Mouse (Mus musculus) liver, embryonic 16.5 days (tissue): ENCODE results near the gene Unc93b1. TPM values are rescaled to one million over a fixed set of nuclear protein-coding genes. Genes with fewer than 3 reads are reported as not detected.

Source experiments
- ATAC-seq: fragments of 200-750 bp; cut with Nextera tagmentation; 2 replicates; pipeline ENCODE4 v1.8.0; 2017; ENCODE audit warnings: low read depth, mild to moderate bottlenecking, moderate number of reproducible peaks, moderate library complexity
- H3K27ac ChIP-seq: fragments of 300-500 bp; sonication (generic); 2 replicates; pipeline ENCODE4 v1.5.1; 2014; ENCODE audit warnings: mild to moderate bottlenecking, low read length
- H3K27me3 ChIP-seq: fragments of 300-500 bp; sonication (generic); 2 replicates; pipeline ENCODE4 v1.6.1; 2014; ENCODE audit warnings: low read depth, low read length, mixed read lengths; ENCODE audit not compliant: control insufficient read depth, insufficient read depth
- H3K36me3 ChIP-seq: fragments of 300-500 bp; sonication (generic); 2 replicates; pipeline ENCODE4 v1.6.1; 2014; ENCODE audit warnings: mild to moderate bottlenecking; ENCODE audit not compliant: control insufficient read depth, insufficient read depth
- H3K4me1 ChIP-seq: fragments of 300-500 bp; sonication (generic); 2 replicates; pipeline ENCODE4 v1.6.1; 2014; ENCODE audit warnings: low read depth, low read length, mixed read lengths; ENCODE audit not compliant: control insufficient read depth
- H3K4me2 ChIP-seq: fragments of 300-500 bp; sonication (generic); 2 replicates; pipeline ENCODE4 v1.6.1; 2014; ENCODE audit warnings: low read depth, low read length, mixed read lengths
- H3K4me3 ChIP-seq: fragments of 300-500 bp; sonication (generic); 2 replicates; pipeline ENCODE4 v1.5.1; 2014; ENCODE audit warnings: low read depth, mild to moderate bottlenecking, low read length
- H3K9ac ChIP-seq: fragments of 300-500 bp; sonication (generic); 2 replicates; pipeline ENCODE4 v1.6.1; 2014; ENCODE audit warnings: low read depth, low read length
- H3K9me3 ChIP-seq: fragments of 300-500 bp; sonication (generic); replicated peaks from 2 replicates; pipeline ENCODE4 v1.6.1; 2016; ENCODE audit warnings: low read length; ENCODE audit not compliant: control insufficient read depth
- WGBS: fragments of 180-500 bp; shearing (Covaris S2); extraction: QIAGEN DNeasy Blood & Tissue Kit; methylation state at CpG from one replicate; pipeline ENCODE4 v1.1.7; 2014; ENCODE audit not compliant: insufficient replicate concordance; 5-methylcytosine and 5-hydroxymethylcytosine counted together
- polyA plus RNA-seq: library from polyadenylated mRNA; unstranded; fragments of >200 nt; fragmentation: Nextera tagmentation; extraction: Ambion mirVana; gene quantifications from 2 replicates; pipeline ENCODE4 v1.2.1, GENCODE M21; 2015

Gene Unc93b1
- polyA plus RNA-seq = 33.9 and 35.8 TPM in 2 replicates

DNA sequence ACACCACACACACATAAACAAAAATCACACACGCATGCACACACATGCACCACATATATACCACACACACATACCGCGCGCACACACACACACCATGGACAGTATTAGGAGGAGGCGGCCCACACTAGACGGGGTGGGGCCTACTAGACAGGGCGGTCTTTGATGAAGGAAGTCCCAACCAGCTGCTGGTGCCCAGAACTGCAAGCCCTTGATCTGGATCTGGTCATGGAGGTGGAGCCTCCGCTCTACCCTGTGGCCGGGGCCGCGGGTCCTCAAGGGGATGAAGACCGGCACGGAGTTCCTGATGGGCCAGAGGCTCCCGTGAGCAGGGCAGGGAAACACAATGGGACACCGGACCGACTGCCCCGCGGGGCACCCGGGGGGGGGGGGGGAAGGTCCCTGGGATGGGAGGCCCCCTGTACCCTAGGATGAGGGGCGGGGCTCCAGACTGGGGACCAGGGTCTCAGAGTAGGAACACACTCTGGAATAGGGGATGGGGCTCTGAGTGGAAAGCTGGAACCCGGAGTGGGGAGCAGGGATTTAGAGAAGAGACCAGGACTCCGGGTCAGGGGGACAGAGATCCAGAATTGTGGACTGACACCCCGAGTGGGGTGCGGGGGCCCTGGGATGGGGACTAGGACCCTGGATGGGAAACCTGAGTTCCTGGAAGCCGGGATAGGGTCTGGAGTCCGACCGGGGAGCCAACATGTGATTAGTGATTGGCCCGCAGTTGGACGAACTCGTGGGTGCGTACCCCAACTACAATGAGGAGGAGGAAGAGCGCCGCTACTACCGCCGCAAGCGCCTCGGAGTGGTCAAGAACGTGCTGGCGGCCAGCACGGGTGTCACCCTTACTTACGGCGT is at the start of gene Unc93b1:
Gene Unc93b1 (plus strand): TSS at position 155 of the 864 bp plus-strand sequence.
- Histone ChIP-seq H3K27me3 (peaks cover 2% of the 10 kb centered on the region), H3K4me3 (peak within 1 kb of the TSS; percentile 55), H3K36me3 (no peaks in the 10 kb centered on the region), H3K4me1 (peaks cover 12% of the 10 kb centered on the region), H3K4me2 (peak within 1 kb of the TSS; percentile 54), H3K27ac (peak within 1 kb of the TSS; percentile 39; the same call in 1 of the 2 replicates), H3K9me3 (no peaks in the 10 kb centered on the region), H3K9ac (peak within 1 kb of the TSS; percentile 58)
- ATAC-seq = peak; percentile 79
- WGBS = 3% methylated on average over 42 of the region's 42 CpGs

DNA sequence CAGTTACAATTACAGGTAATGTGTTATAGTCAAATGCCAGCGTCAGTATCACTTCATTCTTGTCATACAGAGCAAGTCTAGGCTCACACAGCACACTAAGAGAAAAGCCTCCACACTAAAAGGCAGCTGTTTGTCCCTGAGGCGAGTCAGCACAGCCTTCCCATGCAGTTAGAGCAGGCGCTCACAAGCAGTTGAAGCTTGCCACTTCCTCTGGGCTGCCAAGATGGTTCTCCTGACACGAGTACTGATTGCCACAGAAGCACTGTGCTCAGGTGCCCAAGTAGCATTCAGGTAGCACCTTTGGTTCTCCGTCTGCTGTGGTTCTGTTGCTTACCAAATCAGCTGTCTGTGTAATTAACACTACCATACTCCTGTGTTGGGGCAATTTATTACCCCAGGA is 45.9 kb upstream of the Unc93b1 start:
- 68% methylated on average over 5 of the region's 5 CpGs for WGBS

DNA sequence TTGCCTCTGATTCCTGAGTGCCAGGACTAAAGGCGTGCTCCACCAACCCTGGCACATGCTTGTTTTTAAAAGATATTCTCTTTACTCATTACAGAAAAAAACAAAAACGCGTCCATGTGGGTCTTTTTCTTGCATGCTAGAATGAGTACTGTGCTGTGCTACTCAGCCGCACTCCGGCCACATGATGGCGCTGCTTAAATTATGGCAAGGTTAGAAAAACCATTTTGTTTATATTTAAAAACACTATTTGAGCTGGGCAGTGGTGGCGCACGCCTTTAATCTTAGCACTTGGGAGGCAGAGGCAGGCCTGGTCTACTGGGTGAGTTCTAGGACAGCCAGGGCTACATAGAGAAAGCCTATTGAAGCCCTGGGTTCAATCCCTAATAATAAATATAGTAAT is 44.8 kb upstream of the Unc93b1 start:
- no peaks in the 10 kb centered on the region for H3K9me3 ChIP-seq
- no peak overlapping the region for H3K4me2 ChIP-seq
- H3K27me3 ChIP-seq = no peaks in the 10 kb centered on the region
- no peak overlapping the region for H3K27ac ChIP-seq
- H3K36me3 ChIP-seq = peaks cover 25% of the 10 kb centered on the region
- 65% methylated on average over 8 of the region's 8 CpGs for WGBS
- peaks cover 2% of the 10 kb centered on the region; the same call in 1 of the 2 replicates for H3K4me1 ChIP-seq
- H3K9ac ChIP-seq = no peak overlapping the region
- ATAC-seq = no peak
- no peak overlapping the region for H3K4me3 ChIP-seq

More for the DNA sequence above, 45.9 kb upstream of the Unc93b1 start:
- Histone ChIP-seq H3K4me1 (no peaks in the 10 kb centered on the region; the same call in 1 of the 2 replicates), H3K4me2 (no peak overlapping the region), H3K9me3 (no peaks in the 10 kb centered on the region), H3K9ac (no peak overlapping the region), H3K4me3 (no peak overlapping the region), H3K27ac (no peak overlapping the region), H3K36me3 (peaks cover 21% of the 10 kb centered on the region), H3K27me3 (no peaks in the 10 kb centered on the region)
- no peak for ATAC-seq

DNA sequence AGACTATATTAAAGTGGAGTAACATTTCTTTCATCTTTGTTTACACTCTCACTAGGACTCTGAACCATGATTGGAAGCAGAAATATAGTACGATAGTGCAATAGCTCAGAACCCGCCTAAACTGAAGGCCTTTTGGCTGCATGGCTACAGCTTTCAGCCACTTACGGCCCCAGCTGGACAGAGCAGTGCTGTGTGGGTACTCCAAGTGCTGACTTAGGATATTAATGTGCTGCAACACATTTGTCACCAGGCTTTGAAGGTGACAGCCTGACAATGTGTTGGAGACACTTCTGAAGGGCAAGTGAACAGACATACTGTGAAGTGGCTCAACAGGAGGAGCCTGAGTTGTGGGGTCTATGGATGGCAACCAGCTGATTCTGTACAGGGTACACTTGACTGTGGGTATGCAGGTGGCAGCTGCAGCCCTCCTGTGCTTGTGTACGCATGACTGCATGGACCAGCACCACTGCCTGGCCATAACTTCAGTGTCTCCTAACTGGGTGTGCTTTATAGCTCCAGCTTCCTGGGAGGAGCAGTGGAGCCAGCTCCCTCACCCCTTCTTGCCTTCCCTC is 41.4 kb upstream of the Unc93b1 start:
- peaks cover 37% of the 10 kb centered on the region for H3K36me3 ChIP-seq

DNA sequence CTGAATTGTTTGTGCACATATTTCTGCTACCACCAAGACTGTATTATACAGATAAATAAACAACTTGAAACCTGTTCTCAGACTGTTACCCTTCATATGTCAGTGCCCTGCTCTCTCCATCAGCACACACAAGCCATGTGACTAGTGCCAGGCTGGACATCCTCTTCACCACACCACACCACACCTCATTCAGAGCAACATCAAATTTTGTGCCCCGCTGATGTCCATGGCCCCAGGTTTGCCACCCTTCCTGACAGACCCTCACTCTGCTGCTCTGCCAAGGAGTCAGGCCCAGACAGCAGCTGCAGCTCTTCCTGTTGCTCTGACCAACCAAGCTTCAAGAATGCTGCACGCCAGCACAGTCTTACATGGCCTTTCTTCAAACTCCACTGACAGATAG is 40.7 kb upstream of the Unc93b1 start:
- Histone ChIP-seq H3K36me3 (peaks cover 34% of the 10 kb centered on the region), H3K4me2 (no peak overlapping the region), H3K9ac (no peak overlapping the region), H3K9me3 (no peaks in the 10 kb centered on the region), H3K27ac (no peak overlapping the region), H3K4me1 (peaks cover 2% of the 10 kb centered on the region; the same call in 1 of the 2 replicates), H3K4me3 (no peak overlapping the region), H3K27me3 (no peaks in the 10 kb centered on the region)
- 79% methylated on average over 2 of the region's 2 CpGs for WGBS
- no peak for ATAC-seq

More for the DNA sequence above, 41.4 kb upstream of the Unc93b1 start:
- peaks cover 2% of the 10 kb centered on the region; the same call in 1 of the 2 replicates for H3K4me1 ChIP-seq
- no peak for ATAC-seq
- no peaks in the 10 kb centered on the region for H3K9me3 ChIP-seq
- WGBS = 72% methylated on average over 4 of the region's 4 CpGs
- no peak overlapping the region for H3K9ac ChIP-seq
- H3K4me2 ChIP-seq = no peak overlapping the region
- no peaks in the 10 kb centered on the region for H3K27me3 ChIP-seq
- no peak overlapping the region for H3K4me3 ChIP-seq
- no peak overlapping the region for H3K27ac ChIP-seq

DNA sequence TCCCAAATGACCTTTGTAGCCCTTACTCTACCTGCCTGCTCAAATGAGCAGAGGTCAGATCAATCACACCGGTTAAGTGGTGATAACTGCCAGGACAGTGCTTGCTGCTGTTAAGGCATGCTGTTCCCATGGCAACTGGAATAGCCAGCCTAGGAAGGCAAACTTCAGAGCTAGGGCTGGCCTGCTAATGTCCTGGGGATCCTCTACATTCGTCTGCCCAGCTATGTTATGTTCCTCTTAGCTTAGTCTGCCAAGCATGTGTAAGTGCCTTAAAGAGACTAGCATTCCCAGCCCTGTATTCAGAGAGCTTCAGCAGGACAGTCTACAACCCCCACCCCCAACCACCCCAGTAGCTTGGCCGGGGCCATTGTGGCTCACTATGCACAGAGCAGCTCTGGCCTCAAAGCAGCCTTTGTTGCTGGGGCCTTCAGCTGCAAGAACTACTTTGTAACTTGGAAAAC is 39.8 kb upstream of the Unc93b1 start:
- Histone ChIP-seq H3K4me1 (peaks cover 2% of the 10 kb centered on the region; the same call in 1 of the 2 replicates), H3K9ac (no peak overlapping the region), H3K4me2 (no peak overlapping the region), H3K36me3 (peaks cover 34% of the 10 kb centered on the region), H3K9me3 (no peaks in the 10 kb centered on the region), H3K27ac (no peak overlapping the region), H3K27me3 (no peaks in the 10 kb centered on the region), H3K4me3 (no peak overlapping the region)
- 48% methylated on average over 3 of the region's 3 CpGs for WGBS
- peak; percentile 81 for ATAC-seq

DNA sequence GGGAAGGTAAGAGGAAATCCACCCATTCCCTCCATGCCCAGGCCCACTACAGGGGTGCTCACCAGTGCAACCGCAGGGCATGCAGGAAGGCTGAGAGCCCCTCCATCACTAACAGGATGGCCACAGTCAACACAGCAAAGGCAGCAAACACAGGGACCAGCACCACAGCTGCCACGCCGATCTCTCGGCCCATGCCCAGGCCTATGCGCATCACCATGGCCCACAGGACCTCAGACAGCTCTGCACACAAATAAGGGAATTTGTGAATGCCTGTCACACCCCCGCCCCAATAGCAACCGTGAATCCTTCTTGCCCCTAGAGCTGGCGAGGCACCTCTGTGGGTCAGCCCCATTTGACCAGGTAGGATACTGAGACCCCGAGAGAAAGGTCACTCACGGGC is 38.8 kb upstream of the Unc93b1 start:
- Histone ChIP-seq H3K27me3 (no peaks in the 10 kb centered on the region), H3K36me3 (peaks cover 34% of the 10 kb centered on the region), H3K27ac (no peak overlapping the region), H3K4me2 (no peak overlapping the region), H3K4me3 (no peak overlapping the region), H3K9me3 (no peaks in the 10 kb centered on the region), H3K9ac (no peak overlapping the region), H3K4me1 (peaks cover 2% of the 10 kb centered on the region; the same call in 1 of the 2 replicates)
- no peak for ATAC-seq
- WGBS = 81% methylated on average over 10 of the region's 10 CpGs

DNA sequence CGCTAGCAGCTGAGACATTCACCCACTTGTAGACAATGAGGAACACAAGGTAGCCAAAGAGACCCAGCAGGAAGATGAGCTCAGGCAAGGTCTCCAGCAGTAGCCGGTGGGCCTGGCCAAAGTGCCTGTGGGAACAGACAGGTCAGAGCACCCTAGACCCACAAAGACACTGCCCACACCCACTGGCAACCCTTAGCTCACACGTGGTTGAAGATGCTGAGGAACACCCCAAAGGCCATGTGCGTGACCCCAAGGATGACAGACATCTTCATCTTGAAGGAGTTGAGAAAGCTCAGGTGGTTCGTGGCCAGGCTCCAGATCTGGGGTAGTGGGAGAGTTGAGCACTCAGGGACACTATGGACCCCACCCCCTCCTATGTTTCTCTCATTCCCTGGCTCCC is 37.4 kb upstream of the Unc93b1 start:
- H3K4me2 ChIP-seq = no peak overlapping the region
- no peak overlapping the region for H3K27ac ChIP-seq
- H3K9ac ChIP-seq = no peak overlapping the region
- H3K27me3 ChIP-seq = no peaks in the 10 kb centered on the region
- peaks cover 30% of the 10 kb centered on the region for H3K36me3 ChIP-seq
- no peak for ATAC-seq
- 80% methylated on average over 5 of the region's 5 CpGs for WGBS
- no peaks in the 10 kb centered on the region for H3K9me3 ChIP-seq
- peaks cover 2% of the 10 kb centered on the region; the same call in 1 of the 2 replicates for H3K4me1 ChIP-seq
- no peak overlapping the region for H3K4me3 ChIP-seq

DNA sequence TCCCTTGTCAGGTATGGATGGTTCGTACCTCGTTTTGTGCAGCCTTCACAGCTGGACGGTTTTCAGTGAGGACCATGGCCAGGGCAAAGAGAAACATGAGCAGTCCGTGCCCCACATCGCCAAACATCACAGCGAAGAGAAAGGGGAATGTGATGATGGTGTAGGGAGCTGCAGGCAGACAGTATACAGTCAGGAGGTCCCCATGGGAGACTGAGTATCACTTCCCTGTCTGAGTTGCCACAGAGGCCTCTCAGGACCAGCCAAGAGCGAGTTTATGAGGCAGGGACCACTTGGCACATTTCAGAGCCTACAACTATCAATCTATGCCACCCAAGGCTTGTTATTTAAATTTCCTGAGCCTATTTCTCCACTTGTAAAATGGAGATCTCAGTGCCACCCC is 36.0 kb upstream of the Unc93b1 start:
- H3K27ac ChIP-seq = no peak overlapping the region
- ATAC-seq = no peak
- H3K36me3 ChIP-seq = peaks cover 27% of the 10 kb centered on the region
- H3K9me3 ChIP-seq = no peaks in the 10 kb centered on the region
- WGBS = 67% methylated on average over 7 of the region's 7 CpGs
- H3K4me1 ChIP-seq = peaks cover 2% of the 10 kb centered on the region; the same call in 1 of the 2 replicates
- no peak overlapping the region for H3K4me3 ChIP-seq
- H3K27me3 ChIP-seq = no peaks in the 10 kb centered on the region
- H3K4me2 ChIP-seq = no peak overlapping the region
- H3K9ac ChIP-seq = no peak overlapping the region
